Mouse (Mus musculus) c-Kit-positive CD71-positive TER-119-positive erythroid progenitor cells, embryonic 14.5 days (primary cell): Measurements from ENCODE around the gene Gm28729.
"Not testable (repeated sequence)": the region's sequence is repeated elsewhere in the genome, so short reads cannot be mapped to it uniquely, and the experiment has no call there.

Experiments
- DNase-seq: peaks from one replicate; pipeline ENCODE4 v3.0.0-alpha.2; 2013; ENCODE audit warnings: low spot score

The Gm28729 gene

GRCm38 (mm10) chr9:96521574-96521973 is 3.5 kb downstream of the Gm28729 start:
- not testable (repeated sequence) for DNase-seq

GRCm38 (mm10) chr9:96517429-96517828 is 7.6 kb downstream of the Gm28729 start:
- DNase-seq: no peak

- no peak for DNase-seq
These were observed 8.3 kb downstream of the Gm28729 start for GRCm38 (mm10) chr9:96516806-96517205.

- no peak for DNase-seq
These were observed 9.3 kb downstream of the Gm28729 start for GRCm38 (mm10) chr9:96515737-96516136.

- DNase-seq: peak; percentile 34
These were observed 10.8 kb downstream of the Gm28729 start for GRCm38 (mm10) chr9:96514278-96514677.

- no peak for DNase-seq
These were observed 19.0 kb downstream of the Gm28729 start for GRCm38 (mm10) chr9:96506011-96506498.

GRCm38 (mm10) chr9:96505156-96505555 is 19.9 kb downstream of the Gm28729 start:
- no peak for DNase-seq

GRCm38 (mm10) chr9:96504116-96504895 is 20.8 kb downstream of the Gm28729 start:
- no peak for DNase-seq

GRCm38 (mm10) chr9:96502856-96503610 is 22.0 kb downstream of the Gm28729 start:
- DNase-seq: no peak

- no peak for DNase-seq
These were observed 23.8 kb downstream of the Gm28729 start for GRCm38 (mm10) chr9:96501217-96501616.

GRCm38 (mm10) chr9:96493212-96493611 is 31.9 kb downstream of the Gm28729 start:
- no peak for DNase-seq

GRCm38 (mm10) chr9:96491810-96492209 is 33.3 kb downstream of the Gm28729 start:
- peak; percentile 49 for DNase-seq

- not testable (repeated sequence) for DNase-seq
These were observed 37.2 kb downstream of the Gm28729 start for GRCm38 (mm10) chr9:96487869-96488268.

GRCm38 (mm10) chr9:96483648-96484047 is 41.4 kb downstream of the Gm28729 start:
- no peak for DNase-seq

- DNase-seq: no peak
These were observed 42.0 kb downstream of the Gm28729 start for GRCm38 (mm10) chr9:96483028-96483427.

- peak; percentile 95 for DNase-seq
These were observed 46.8 kb downstream of the Gm28729 start, which contains the start of gene Rnf7 for GRCm38 (mm10) chr9:96478071-96478888. Gene Rnf7 (minus strand): TSS chr9:96478675.

GRCm38 (mm10) chr9:96472356-96472755 is 52.7 kb downstream of the Gm28729 start:
- no peak for DNase-seq

GRCm38 (mm10) chr9:96471681-96472080 is 53.4 kb downstream of the Gm28729 start:
- not testable (repeated sequence) for DNase-seq

GRCm38 (mm10) chr9:96470266-96470974 is 54.6 kb downstream of the Gm28729 start:
- DNase-seq: peak; percentile 27

- DNase-seq: no peak
These were observed 55.4 kb downstream of the Gm28729 start for GRCm38 (mm10) chr9:96469556-96470265.

GRCm38 (mm10) chr9:96463708-96464107 is 61.4 kb downstream of the Gm28729 start:
- no peak for DNase-seq
